Mouse (Mus musculus): ENCODE results near the gene Bcan. TPM values are rescaled to one million over a fixed set of nuclear protein-coding genes. Genes with fewer than 3 reads are reported as not detected.

Bcan gene
- not detected in 2 replicates for polyA plus RNA-seq (2012; ENCODE audit: insufficient read depth, insufficient read length, missing spikeins)

DNA sequence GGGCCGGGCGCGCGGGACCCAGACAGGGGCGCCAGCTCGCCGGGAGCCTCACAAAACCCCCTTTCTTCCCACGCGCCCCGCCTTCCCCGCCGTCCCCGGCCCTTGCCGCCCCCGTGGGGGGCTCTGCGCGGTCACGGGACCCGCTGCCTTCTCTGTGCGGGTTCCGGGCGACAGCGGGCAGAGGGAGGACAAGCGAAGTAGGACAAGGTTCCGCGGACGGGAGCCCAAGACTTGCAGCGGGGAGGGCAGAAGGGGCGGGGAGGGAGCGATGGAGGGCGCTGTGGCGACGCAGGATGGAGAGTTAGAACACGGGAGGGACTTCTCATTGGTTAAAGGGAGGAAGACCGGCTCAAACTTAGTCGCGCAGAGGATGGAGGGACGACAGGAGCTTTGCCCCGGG lies at the start of gene Bcan:
Bcan (minus strand) TSS at position 50 of the 400 bp plus-strand sequence.
- H3K4me1 ChIP-seq (ENCODE audit: control insufficient read depth, insufficient read depth, insufficient read length, low read length) = peaks cover 2% of the 10 kb centered on the region
- no peak within 1 kb of the TSS for H3K27ac ChIP-seq (replicated peaks; ENCODE audit: low read depth, low read length)
- H3K4me3 ChIP-seq (ENCODE audit: insufficient read depth, low read depth, low read length) = peak within 1 kb of the TSS; percentile 21

GRCm38 (mm10) chr3:88049532-88049931 lies 49.5 kb upstream of the Bcan start:
- no peak overlapping the region for H3K27ac ChIP-seq (replicated peaks; ENCODE audit: low read depth, low read length)
- H3K4me3 ChIP-seq (ENCODE audit: insufficient read depth, low read depth, low read length) = no peak overlapping the region
- H3K4me1 ChIP-seq (ENCODE audit: control insufficient read depth, insufficient read depth, insufficient read length, low read length) = no peaks in the 10 kb centered on the region

DNA sequence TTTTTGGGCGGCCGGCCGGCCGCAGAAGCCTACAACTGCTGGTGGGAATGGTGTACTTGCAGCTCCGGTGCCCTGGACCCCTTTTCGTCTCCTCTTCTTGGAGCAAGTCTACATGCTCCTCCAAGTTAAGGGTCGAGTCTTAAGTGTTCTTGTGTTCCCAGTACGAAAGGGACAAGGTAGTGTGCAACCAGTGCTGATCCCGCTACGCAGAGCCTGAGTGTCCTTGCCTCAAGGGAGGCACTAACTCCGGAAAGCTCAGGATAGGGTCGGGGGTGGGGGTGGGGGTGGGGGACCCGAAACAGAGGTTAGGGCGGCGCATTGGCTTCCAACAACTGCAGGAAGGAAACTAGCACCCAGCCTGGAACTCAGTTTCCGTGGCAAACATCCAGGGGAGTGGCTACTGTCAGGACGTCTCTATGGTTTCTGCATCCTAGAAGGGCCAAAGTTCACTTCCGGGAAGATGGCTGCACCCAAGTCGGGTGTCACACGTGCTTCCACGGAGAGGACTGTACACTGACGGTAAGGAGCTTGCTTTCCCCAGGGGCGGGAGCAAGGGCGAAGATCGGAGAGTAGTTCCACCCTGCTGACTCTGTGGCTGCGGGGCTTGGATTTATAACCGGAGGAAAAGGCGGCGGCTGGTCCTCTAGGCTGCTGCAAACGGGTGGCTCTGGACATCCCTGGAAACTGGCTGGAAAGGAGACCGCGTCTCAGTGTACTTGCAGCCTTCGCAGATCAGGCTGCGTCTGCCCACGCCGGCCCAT lies 42.8 kb upstream of the Bcan start, which contains the start of gene Gpatch4:
Gpatch4 (plus strand) TSS at position 448 of the 761 bp plus-strand sequence.
- H3K27ac ChIP-seq (replicated peaks; ENCODE audit: low read depth, low read length) = peak within 1 kb of the TSS; percentile 67
- H3K4me1 ChIP-seq (ENCODE audit: control insufficient read depth, insufficient read depth, insufficient read length, low read length) = no peaks in the 10 kb centered on the region
- peak within 1 kb of the TSS; percentile 81 for H3K4me3 ChIP-seq (ENCODE audit: insufficient read depth, low read depth, low read length)

- Histone ChIP-seq H3K4me1 (ENCODE audit: control insufficient read depth, insufficient read depth, insufficient read length, low read length) (no peaks in the 10 kb centered on the region), H3K27ac (replicated peaks; ENCODE audit: low read depth, low read length) (no peak overlapping the region), H3K4me3 (ENCODE audit: insufficient read depth, low read depth, low read length) (no peak overlapping the region)
These were observed 35.7 kb upstream of the Bcan start for GRCm38 (mm10) chr3:88035561-88036293.

- Histone ChIP-seq H3K27ac (replicated peaks; ENCODE audit: low read depth, low read length) (no peak overlapping the region), H3K4me1 (ENCODE audit: control insufficient read depth, insufficient read depth, insufficient read length, low read length) (no peaks in the 10 kb centered on the region), H3K4me3 (ENCODE audit: insufficient read depth, low read depth, low read length) (no peak overlapping the region)
These were observed 33.5 kb upstream of the Bcan start for GRCm38 (mm10) chr3:88033506-88033905.

- H3K4me1 ChIP-seq (ENCODE audit: control insufficient read depth, insufficient read depth, insufficient read length, low read length) = no peaks in the 10 kb centered on the region
- no peak overlapping the region for H3K27ac ChIP-seq (replicated peaks; ENCODE audit: low read depth, low read length)
- H3K4me3 ChIP-seq (ENCODE audit: insufficient read depth, low read depth, low read length) = no peak overlapping the region
These were observed 30.8 kb upstream of the Bcan start for GRCm38 (mm10) chr3:88030608-88031395.

DNA sequence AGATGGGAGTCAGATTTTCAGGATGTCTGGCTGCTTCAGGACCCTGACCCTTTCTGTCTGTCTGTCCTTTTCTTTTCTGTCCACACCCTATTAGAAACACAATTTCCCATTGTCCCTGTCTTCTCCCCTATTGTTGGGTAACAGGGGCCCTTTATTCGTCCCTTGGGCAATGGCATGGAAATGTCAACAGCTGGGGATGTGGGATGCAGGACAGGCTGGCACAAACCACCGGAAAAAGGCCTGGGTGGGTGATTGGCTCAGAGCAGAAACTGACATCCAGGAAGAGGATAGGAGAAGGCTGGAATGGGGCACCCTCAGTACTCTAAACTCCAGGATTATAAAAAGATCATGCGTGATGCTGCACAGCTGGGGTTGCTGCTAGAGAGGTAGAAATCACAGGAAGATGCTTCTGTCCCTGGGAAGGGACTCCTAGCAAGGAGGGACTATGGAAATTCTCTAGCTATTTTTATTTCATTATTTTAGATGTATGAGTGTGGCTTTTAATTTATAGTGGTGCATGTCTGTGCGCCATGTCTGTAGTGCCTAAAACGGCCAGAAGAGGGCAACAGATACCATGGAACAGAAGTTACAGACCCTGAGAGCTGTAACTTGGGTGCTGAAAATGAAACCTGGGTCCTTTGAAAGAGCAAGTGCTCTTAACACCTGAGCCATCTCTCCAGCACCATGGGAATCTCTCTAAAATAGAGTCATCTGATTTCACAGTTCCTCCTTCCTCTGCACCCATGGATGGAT lies 27.6 kb upstream of the Bcan start, which contains the start of gene Hapln2:
Hapln2 (minus strand) TSS at position 150 of the 753 bp plus-strand sequence.
- H3K27ac ChIP-seq (replicated peaks; ENCODE audit: low read depth, low read length) = no peak within 1 kb of the TSS
- no peak within 1 kb of the TSS for H3K4me3 ChIP-seq (ENCODE audit: insufficient read depth, low read depth, low read length)
- H3K4me1 ChIP-seq (ENCODE audit: control insufficient read depth, insufficient read depth, insufficient read length, low read length) = peaks cover 3% of the 10 kb centered on the region; the same call in 1 of the 2 replicates

GRCm38 (mm10) chr3:88026823-88027222 lies 26.8 kb upstream of the Bcan start:
- Histone ChIP-seq H3K4me1 (ENCODE audit: control insufficient read depth, insufficient read depth, insufficient read length, low read length) (peaks cover 3% of the 10 kb centered on the region; the same call in 1 of the 2 replicates), H3K27ac (replicated peaks; ENCODE audit: low read depth, low read length) (no peak overlapping the region)

DNA sequence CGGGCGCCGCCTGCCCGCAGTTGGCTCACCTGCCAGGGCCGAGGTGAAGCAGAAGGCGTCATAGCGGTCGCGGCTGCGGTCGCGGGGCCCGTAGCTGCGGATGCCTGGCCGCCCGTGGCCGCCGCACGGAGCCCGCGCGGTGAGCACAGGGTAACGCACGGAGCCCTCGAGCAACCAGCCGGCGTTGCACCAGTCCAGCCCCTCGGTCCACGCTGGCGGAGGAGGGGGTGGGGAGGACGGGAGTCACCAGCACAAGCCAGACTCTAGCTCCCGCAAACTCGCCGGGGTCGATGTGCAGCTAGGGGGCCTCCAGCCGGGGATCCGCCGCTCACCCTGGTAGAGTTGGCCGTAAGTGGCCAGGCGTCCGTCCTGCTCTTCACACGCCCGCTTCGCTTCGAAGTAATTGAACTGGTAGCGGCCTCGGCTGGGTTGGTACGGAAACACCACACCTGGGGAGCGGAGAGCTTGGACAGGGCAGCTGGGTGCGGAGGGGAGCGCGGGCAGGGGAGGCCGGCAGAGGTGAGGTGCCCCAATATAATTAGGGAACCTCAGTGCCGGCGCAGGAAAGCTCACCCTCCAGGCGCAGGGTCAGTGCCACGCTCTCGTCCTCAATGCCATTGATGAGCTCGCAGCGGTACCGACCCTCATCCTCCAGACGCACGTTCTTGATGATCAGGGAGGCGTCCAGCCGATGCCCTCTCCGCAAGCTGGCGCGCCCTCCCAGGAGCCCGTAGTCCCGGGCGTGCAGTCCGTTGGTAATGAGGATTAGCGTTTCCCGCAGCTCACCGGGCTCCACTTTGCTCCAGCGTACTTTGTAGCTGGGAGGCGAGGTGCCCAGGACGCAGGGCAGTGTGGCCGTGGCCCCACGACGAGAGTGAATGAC lies 23.4 kb upstream of the Bcan start:
- H3K27ac ChIP-seq (replicated peaks; ENCODE audit: low read depth, low read length) = no peak overlapping the region
- peaks cover 3% of the 10 kb centered on the region; the same call in 1 of the 2 replicates for H3K4me1 ChIP-seq (ENCODE audit: control insufficient read depth, insufficient read depth, insufficient read length, low read length)
- H3K4me3 ChIP-seq (ENCODE audit: insufficient read depth, low read depth, low read length) = peak overlapping the region; percentile 72

More at GRCm38 (mm10) chr3:88026823-88027222, 26.8 kb upstream of the Bcan start:
- no peak overlapping the region for H3K4me3 ChIP-seq (ENCODE audit: insufficient read depth, low read depth, low read length)

DNA sequence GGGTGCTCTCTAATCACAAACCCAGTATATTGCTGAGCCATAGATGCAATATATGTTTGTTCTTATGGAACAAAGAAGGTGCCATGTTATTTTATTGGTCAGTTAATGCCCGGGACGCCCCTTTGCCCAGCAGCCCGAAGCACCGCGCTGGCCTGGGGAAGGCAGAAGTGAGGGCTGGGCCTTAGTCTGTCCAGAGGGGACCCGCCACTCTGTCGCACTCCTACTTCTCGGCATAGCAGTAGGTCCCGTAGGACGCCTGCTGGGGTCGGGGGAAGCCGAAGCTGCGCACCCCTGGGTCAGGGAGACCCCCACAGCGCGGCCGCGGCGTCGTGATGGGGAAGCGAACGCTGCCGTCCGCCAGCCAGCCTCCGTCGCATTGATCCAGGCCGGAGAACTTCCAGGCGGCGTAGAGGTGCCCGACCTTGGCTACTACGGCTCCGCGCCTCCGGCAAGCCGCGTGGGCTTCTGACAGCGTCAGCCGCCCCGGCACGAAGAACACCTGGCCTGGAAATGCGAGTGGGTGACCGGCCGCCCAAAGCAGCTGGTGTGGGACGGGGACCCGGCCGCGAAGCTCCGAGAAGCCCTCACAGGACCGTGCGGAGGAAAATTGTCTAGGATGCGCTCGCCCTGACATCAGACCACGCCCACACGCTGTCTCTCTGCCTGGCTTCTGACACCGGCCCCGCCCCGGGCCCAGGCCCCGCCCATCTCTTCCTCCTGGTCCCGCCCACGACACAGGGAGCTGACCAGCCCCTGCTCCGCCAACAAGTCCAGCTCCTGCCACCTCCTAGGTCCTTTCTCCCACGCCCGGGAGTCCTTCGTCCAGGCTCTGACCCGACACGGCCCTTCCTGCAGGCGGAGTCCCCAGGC lies 22.5 kb upstream of the Bcan start:
- peak overlapping the region; percentile 72 for H3K4me3 ChIP-seq (ENCODE audit: insufficient read depth, low read depth, low read length)
- no peak overlapping the region for H3K27ac ChIP-seq (replicated peaks; ENCODE audit: low read depth, low read length)

GRCm38 (mm10) chr3:88010634-88011265 lies 10.7 kb upstream of the Bcan start:
- Histone ChIP-seq H3K4me3 (ENCODE audit: insufficient read depth, low read depth, low read length) (no peak overlapping the region), H3K27ac (replicated peaks; ENCODE audit: low read depth, low read length) (no peak overlapping the region), H3K4me1 (ENCODE audit: control insufficient read depth, insufficient read depth, insufficient read length, low read length) (no peaks in the 10 kb centered on the region)

More for the DNA sequence above, 22.5 kb upstream of the Bcan start:
- H3K4me1 ChIP-seq (ENCODE audit: control insufficient read depth, insufficient read depth, insufficient read length, low read length) = peaks cover 3% of the 10 kb centered on the region; the same call in 1 of the 2 replicates
